Mouse (Mus musculus) skeletal muscle tissue, postnatal 0 days (tissue): ENCODE measurements around the gene Them4. TPM values are rescaled to one million over a fixed set of nuclear protein-coding genes. Genes with fewer than 3 reads are reported as not detected.

ENCODE experiments used
- polyA plus RNA-seq: library from polyadenylated mRNA; unstranded; fragments of >200 nt; fragmentation: Nextera tagmentation; extraction: Ambion mirVana; gene quantifications from 2 replicates; pipeline ENCODE4 v1.2.1, GENCODE M21; 2015

The Them4 gene
- polyA plus RNA-seq = 10.7 and 11.1 TPM in 2 replicates

GRCm38 (mm10) chr3:94309633-94310363 lies at the start of gene Them4:
Gene Them4, plus strand, starts transcription at chr3:94310089.

DNA sequence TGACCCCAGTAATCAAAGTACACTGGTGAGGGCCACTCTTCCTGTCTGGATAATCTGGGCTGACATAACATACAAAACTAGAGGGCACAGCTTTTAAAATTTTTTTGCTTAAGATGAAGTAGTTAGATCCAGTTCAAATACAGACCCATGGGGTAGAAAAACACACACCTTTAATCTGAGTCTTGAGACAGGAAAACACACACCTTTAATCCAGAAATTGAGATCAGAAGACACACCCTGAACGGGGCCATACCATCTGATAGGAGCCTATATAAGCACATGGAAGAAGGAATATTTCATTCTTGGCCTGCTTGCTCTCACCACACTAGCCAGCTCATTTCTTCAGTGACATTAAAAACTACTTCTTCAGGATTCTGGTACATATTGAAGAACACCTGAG lies 46.2 kb upstream of the Them4 start, which contains the start of gene Gm4778:
TSS of gene Gm4778 (plus strand) at position 301 of the 400 bp plus-strand sequence.

DNA sequence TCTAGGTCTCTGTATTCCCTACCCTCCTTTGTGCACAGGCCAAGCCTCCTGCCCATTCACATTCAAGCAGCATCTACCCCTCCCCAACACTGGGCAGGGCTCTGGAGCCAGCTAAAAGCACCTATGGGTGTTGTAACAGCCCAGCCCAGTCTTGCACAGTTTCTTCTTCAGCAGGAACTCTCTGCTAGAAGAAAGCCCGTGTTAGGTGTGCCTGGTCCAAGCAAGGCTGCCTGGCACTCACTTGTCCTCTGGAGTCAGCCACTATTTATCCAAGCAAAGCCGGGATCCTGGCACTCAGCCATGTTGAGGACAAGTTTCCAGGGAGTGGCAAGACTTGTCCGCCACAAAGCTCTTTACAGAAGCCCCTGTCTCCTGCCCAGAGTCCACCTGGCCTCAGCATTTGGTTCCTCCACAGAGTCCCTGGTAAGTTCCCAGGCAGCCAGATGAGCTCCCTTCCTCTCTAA lies 32.1 kb downstream of the Them4 start, which contains the start of gene Them5:
TSS of gene Them5 (plus strand) at position 141 of the 464 bp plus-strand sequence.

GRCm38 (mm10) chr3:94362138-94362537 lies 52.2 kb downstream of the Them4 start, which contains the start of gene C2cd4d:
Gene C2cd4d, plus strand, starts transcription at chr3:94362438.

GRCm38 (mm10) chr3:94372641-94373040 lies 62.8 kb downstream of the Them4 start, which contains the start of gene Rorc:
Gene Rorc, plus strand, starts transcription at chr3:94372794.

Other genes with a start within 250 kb of the Them4 start
- gene Gm10697, start 237.4 kb upstream of the Them4 start, polyA plus RNA-seq = not detected in 2 replicates
- not detected in 2 replicates for gene Gm10696, start 131.9 kb upstream of the Them4 start, polyA plus RNA-seq
- not detected in 2 replicates for gene Gm5286, start 113.4 kb upstream of the Them4 start, polyA plus RNA-seq
- gene Gm4778, start 46.1 kb upstream of the Them4 start, polyA plus RNA-seq = not detected in 2 replicates
- gene Them5, start 32.0 kb downstream of the Them4 start, polyA plus RNA-seq = 10.5 TPM in 1 of 2 replicates, not detected in the other
- 1.7 and 1.8 TPM in 2 replicates for gene C2cd4d, start 52.3 kb downstream of the Them4 start, polyA plus RNA-seq
- gene Rorc, start 62.7 kb downstream of the Them4 start, polyA plus RNA-seq = 14.1 and 19.7 TPM in 2 replicates
- 0.35 and 0.40 TPM in 2 replicates for gene Lingo4, start 88.4 kb downstream of the Them4 start, polyA plus RNA-seq
- 13.7 and 15.0 TPM in 2 replicates for gene Tdrkh, start 103.2 kb downstream of the Them4 start, polyA plus RNA-seq
- gene Mrpl9, start 133.2 kb downstream of the Them4 start, polyA plus RNA-seq = 69.6 and 79.0 TPM in 2 replicates
- gene Oaz3, start 133.8 kb downstream of the Them4 start, polyA plus RNA-seq = 0.35 and 0.37 TPM in 2 replicates
- 0.52 and 0.81 TPM in 2 replicates for gene Celf3, start 168.2 kb downstream of the Them4 start, polyA plus RNA-seq
- gene Riiad1, start 170.3 kb downstream of the Them4 start, polyA plus RNA-seq = 10.3 and 11.1 TPM in 2 replicates